Mouse (Mus musculus) ES-E14 (cell line): Measurements from ENCODE around the gene Plpp7. TPM values are rescaled to one million over a fixed set of nuclear protein-coding genes. Genes with fewer than 3 reads are reported as not detected.

Source experiments
- DNase-seq: peaks from one replicate; pipeline ENCODE4 v3.0.0-alpha.2; 2013; ENCODE audit warnings: low read depth, low spot score
- H3K27ac ChIP-seq: 2 replicates; pipeline ENCODE4 v1.5.1; 2012; ENCODE audit warnings: low read depth, mild to moderate bottlenecking, low read length, moderate library complexity, mixed read lengths; ENCODE audit not compliant: poor library complexity, insufficient read depth, severe bottlenecking
- H3K36me3 ChIP-seq: 2 replicates; pipeline ENCODE4 v1.6.1; 2012; ENCODE audit warnings: mild to moderate bottlenecking, low read length, moderate library complexity, mixed read lengths; ENCODE audit not compliant: control insufficient read depth, poor library complexity, insufficient read depth, severe bottlenecking
- H3K4me1 ChIP-seq, 2 experiments: fragments of 150-350 bp in 1 of 2; sonication (generic) in 1 of 2; 2 replicates each; pipeline ENCODE4 v1.6.1; 2012; ENCODE audit warnings: low read length in 2 of 2, mild to moderate bottlenecking in 1 of 2, mixed read lengths in 1 of 2; ENCODE audit not compliant: control insufficient read depth in 2 of 2, insufficient read depth in 2 of 2, poor library complexity in 1 of 2
- H3K4me3 ChIP-seq, 2 experiments: fragments of 150-350 bp in 1 of 2; sonication (generic) in 1 of 2; 2 replicates each; pipeline ENCODE4 v1.5.1; 2012; ENCODE audit warnings: low read length in 2 of 2, low read depth in 1 of 2, mild to moderate bottlenecking in 1 of 2, mixed read lengths in 1 of 2; ENCODE audit not compliant: insufficient read depth in 1 of 2, poor library complexity in 1 of 2, severe bottlenecking in 1 of 2
- H3K9ac ChIP-seq: 2 replicates; pipeline ENCODE4 v1.6.1; 2012; ENCODE audit warnings: low read depth, mild to moderate bottlenecking, low read length, mixed read lengths; ENCODE audit not compliant: poor library complexity, insufficient read depth, severe bottlenecking
- H3K9me3 ChIP-seq: fragments of 150-350 bp; sonication (generic); 2 replicates; pipeline ENCODE4 v1.6.1; 2012; ENCODE audit warnings: low read depth, mild to moderate bottlenecking, low read length; ENCODE audit not compliant: control insufficient read depth, insufficient read depth
- CHD2 ChIP-seq: IDR thresholded peaks from 2 replicates; pipeline ENCODE4 v1.6.1; 2014; ENCODE audit warnings: mild to moderate bottlenecking, low read depth, low read length, inconsistent platforms
- HCFC1 ChIP-seq: IDR thresholded peaks from 2 replicates; pipeline ENCODE4 v1.6.1; 2012; ENCODE audit warnings: low read length, inconsistent platforms, borderline replicate concordance; ENCODE audit not compliant: insufficient read depth
- MAFK ChIP-seq: IDR thresholded peaks from 2 replicates; pipeline ENCODE4 v1.6.1; 2014; ENCODE audit warnings: mild to moderate bottlenecking, low read depth, low read length, inconsistent platforms; ENCODE audit not compliant: insufficient read depth
- ZC3H11A ChIP-seq: IDR thresholded peaks from 2 replicates; pipeline ENCODE4 v1.6.1; 2012; ENCODE audit warnings: low read depth, mild to moderate bottlenecking, inconsistent platforms, low read length, borderline replicate concordance
- ZNF384 ChIP-seq: IDR thresholded peaks from 2 replicates; pipeline ENCODE4 v1.6.1; 2012; ENCODE audit warnings: low read depth, low read length, inconsistent platforms
- in situ Hi-C, 2 experiments: fragments of 600-800 bp; cut with MboI; formaldehyde crosslinking; loops; one replicate each; pipeline ENCODE4 v1.15.1; 2025; ENCODE audit warnings: low sequenced_read_pairs in 2 of 2, inconsistent platforms in 1 of 2; ENCODE audit not compliant: unreplicated experiment in 2 of 2
- total RNA-seq: library from RNA; depleted of rRNA; stranded (reverse); fragments of 300-350 nt; gene quantifications from 2 replicates; pipeline ENCODE4 v1.2.3, GENCODE M21; 2012

Plpp7 gene
- total RNA-seq, 1 experiment = 1.4 TPM

- no peaks in the 10 kb centered on the region for H3K36me3 ChIP-seq
- H3K9me3 ChIP-seq = no peaks in the 10 kb centered on the region
- H3K27ac ChIP-seq = no peak overlapping the region
- H3K4me3 ChIP-seq = no peak overlapping the region
- H3K9ac ChIP-seq = no peak overlapping the region
- H3K4me1 ChIP-seq = peaks cover 2 to 9% of the 10 kb centered on the region in 2 experiments; a peak in 1 of 4 replicates
- in situ Hi-C loops = no loop called here
- no peak for DNase-seq
- TF ChIP-seq HCFC1 = no peak
- no peak for TF ChIP-seq MAFK
- no peak for TF ChIP-seq ZNF384
- TF ChIP-seq ZC3H11A = no peak
- TF ChIP-seq CHD2 = no peak
Measured at GRCm38 (mm10) chr2:32090145-32090544, 5.2 kb upstream of the Plpp7 start.

- H3K36me3 ChIP-seq = no peaks in the 10 kb centered on the region
- no peak for TF ChIP-seq CHD2
- TF ChIP-seq HCFC1 = no peak
- no peak for TF ChIP-seq MAFK
- TF ChIP-seq ZC3H11A = no peak
- no peak for TF ChIP-seq ZNF384
- no peaks in the 10 kb centered on the region for H3K9me3 ChIP-seq
- H3K4me1 ChIP-seq = peaks cover 3 to 14% of the 10 kb centered on the region in 2 experiments; a peak in 1 of 4 replicates
- no peak for DNase-seq
- H3K9ac ChIP-seq = no peak overlapping the region
- H3K4me3 ChIP-seq = no peak overlapping the region
- in situ Hi-C loops = no loop called here
- H3K27ac ChIP-seq = no peak overlapping the region
Measured at GRCm38 (mm10) chr2:32091956-32092355, 3.4 kb upstream of the Plpp7 start.

- no peak overlapping the region for H3K27ac ChIP-seq
- in situ Hi-C loops = no loop called here
- TF ChIP-seq ZC3H11A = no peak
- TF ChIP-seq MAFK = no peak
- no peak for TF ChIP-seq CHD2
Measured at GRCm38 (mm10) chr2:32094001-32094707, 1.2 kb upstream of the Plpp7 start.

GRCm38 (mm10) chr2:32096122-32096420 lies 743 bp downstream of the Plpp7 start:
- Histone ChIP-seq H3K9ac (peak overlapping the region; percentile 23; the same call in 1 of the 2 replicates), H3K4me3 (peak overlapping the region; percentile 40 to 65), H3K4me1 (peaks cover 2 to 5% of the 10 kb centered on the region in 2 experiments; a peak in 1 of 4 replicates), H3K9me3 (no peaks in the 10 kb centered on the region), H3K27ac (no peak overlapping the region), H3K36me3 (no peaks in the 10 kb centered on the region)
- in situ Hi-C loops = no loop called here
- TF ChIP-seq HCFC1 (no peak), MAFK (no peak), ZC3H11A (no peak), CHD2 (no peak), ZNF384 (no peak)
- no peak for DNase-seq

More at GRCm38 (mm10) chr2:32094001-32094707, 1.2 kb upstream of the Plpp7 start:
- H3K36me3 ChIP-seq = no peaks in the 10 kb centered on the region
- H3K9ac ChIP-seq = no peak overlapping the region
- no peak overlapping the region for H3K4me3 ChIP-seq
- no peaks in the 10 kb centered on the region for H3K9me3 ChIP-seq
- H3K4me1 ChIP-seq = peaks cover 2 to 6% of the 10 kb centered on the region in 2 experiments; a peak in 1 of 4 replicates
- DNase-seq = no peak

GRCm38 (mm10) chr2:32102944-32103343 lies 7.6 kb downstream of the Plpp7 start:
- Histone ChIP-seq H3K27ac (no peak overlapping the region), H3K9me3 (no peaks in the 10 kb centered on the region), H3K4me1 (peaks cover 0 to 7% of the 10 kb centered on the region in 2 experiments; a peak in 1 of 4 replicates), H3K9ac (no peak overlapping the region), H3K36me3 (no peaks in the 10 kb centered on the region), H3K4me3 (peak overlapping the region; percentile 51 to 59)
- DNase-seq = no peak
- TF ChIP-seq HCFC1 = no peak
- no peak for TF ChIP-seq ZNF384
- TF ChIP-seq MAFK = no peak
- TF ChIP-seq ZC3H11A = no peak
- no peak for TF ChIP-seq CHD2
- in situ Hi-C loops = no loop called here
